Mouse (Mus musculus) limb, embryonic 14.5 days (tissue): ENCODE data around the gene 4930503B20Rik. TPM values are rescaled to one million over a fixed set of nuclear protein-coding genes. Genes with fewer than 3 reads are reported as not detected.

Experiments
- ATAC-seq: fragments of 200-750 bp; cut with Nextera tagmentation; 2 replicates; pipeline ENCODE4 v1.8.0; 2017; ENCODE audit warnings: low read depth, moderate number of reproducible peaks, moderate TSS enrichment; ENCODE audit not compliant: low FRiP score
- DNase-seq: peaks from one replicate; pipeline ENCODE4 v3.0.0-alpha.2; 2015; ENCODE audit warnings: low spot score
- H3K27ac ChIP-seq: fragments of 300-500 bp; sonication (generic); replicated peaks from 2 replicates; pipeline ENCODE4 v1.5.1; 2014; ENCODE audit warnings: low read depth, mild to moderate bottlenecking, low read length, moderate library complexity, mixed read lengths
- H3K27me3 ChIP-seq: fragments of 300-500 bp; sonication (generic); 2 replicates; pipeline ENCODE4 v1.6.1; 2014; ENCODE audit warnings: low read length, mixed read lengths; ENCODE audit not compliant: control insufficient read depth, insufficient read depth
- H3K36me3 ChIP-seq: fragments of 300-500 bp; sonication (generic); 2 replicates; pipeline ENCODE4 v1.6.1; 2014; ENCODE audit warnings: mild to moderate bottlenecking, low read length, moderate library complexity, mixed read lengths; ENCODE audit not compliant: control insufficient read depth, insufficient read depth
- H3K4me1 ChIP-seq: fragments of 300-500 bp; sonication (generic); 2 replicates; pipeline ENCODE4 v1.6.1; 2014; ENCODE audit warnings: antibody characterized with exemption, low read length, mixed read lengths; ENCODE audit not compliant: control insufficient read depth, insufficient read depth
- H3K4me2 ChIP-seq: fragments of 300-500 bp; sonication (generic); replicated peaks from 2 replicates; pipeline ENCODE4 v1.6.1; 2014; ENCODE audit warnings: low read depth, mild to moderate bottlenecking, low read length, moderate library complexity; ENCODE audit not compliant: severe bottlenecking
- H3K4me3 ChIP-seq: fragments of 300-500 bp; sonication (generic); replicated peaks from 2 replicates; pipeline ENCODE4 v1.5.1; 2014; ENCODE audit warnings: low read length
- H3K9ac ChIP-seq: fragments of 300-500 bp; sonication (generic); 2 replicates; pipeline ENCODE4 v1.6.1; 2014; ENCODE audit warnings: mild to moderate bottlenecking, low read depth, low read length, moderate library complexity; ENCODE audit not compliant: severe bottlenecking
- H3K9me3 ChIP-seq: fragments of 300-500 bp; sonication (generic); 2 replicates; pipeline ENCODE4 v1.6.1; 2016; ENCODE audit warnings: low read length; ENCODE audit not compliant: control insufficient read depth
- POLR2A ChIP-seq: fragments of 200-500 bp; IDR thresholded peaks from 2 replicates; pipeline ENCODE4 v1.8.0; 2012; ENCODE audit warnings: inconsistent platforms, mild to moderate bottlenecking, moderate library complexity, borderline replicate concordance; ENCODE audit not compliant: insufficient read depth, insufficient read length; ENCODE audit errors: extremely low read depth
- WGBS: fragments of 180-500 bp; shearing (Covaris S2); extraction: QIAGEN DNeasy Blood & Tissue Kit; methylation state at CpG from one replicate; pipeline ENCODE4 v1.1.7; 2014; 5-methylcytosine and 5-hydroxymethylcytosine counted together
- polyA plus RNA-seq, 2 experiments: library from polyadenylated mRNA; depleted of rRNA in 1 of 2; stranded (reverse) in 1 of 2; unstranded in 1 of 2; fragments of >200 nt; fragmentation: Nextera tagmentation in 1 of 2; extraction: Ambion mirVana in 1 of 2; gene quantifications; 2 replicates each; pipeline versions ENCODE4 v1.2.1 to v1.2.3; 2012 to 2014

The 4930503B20Rik gene
- polyA plus RNA-seq, 2 experiments, result 0.09 TPM; not detected in 1

GRCm38 (mm10) chr3:146686428-146686827, 35.3 kb upstream of the 4930503B20Rik start:
- ATAC-seq, result no peak
- 96% methylated on average over 8 of the region's 8 CpGs for WGBS
- TF ChIP-seq POLR2A, result no peak

DNA sequence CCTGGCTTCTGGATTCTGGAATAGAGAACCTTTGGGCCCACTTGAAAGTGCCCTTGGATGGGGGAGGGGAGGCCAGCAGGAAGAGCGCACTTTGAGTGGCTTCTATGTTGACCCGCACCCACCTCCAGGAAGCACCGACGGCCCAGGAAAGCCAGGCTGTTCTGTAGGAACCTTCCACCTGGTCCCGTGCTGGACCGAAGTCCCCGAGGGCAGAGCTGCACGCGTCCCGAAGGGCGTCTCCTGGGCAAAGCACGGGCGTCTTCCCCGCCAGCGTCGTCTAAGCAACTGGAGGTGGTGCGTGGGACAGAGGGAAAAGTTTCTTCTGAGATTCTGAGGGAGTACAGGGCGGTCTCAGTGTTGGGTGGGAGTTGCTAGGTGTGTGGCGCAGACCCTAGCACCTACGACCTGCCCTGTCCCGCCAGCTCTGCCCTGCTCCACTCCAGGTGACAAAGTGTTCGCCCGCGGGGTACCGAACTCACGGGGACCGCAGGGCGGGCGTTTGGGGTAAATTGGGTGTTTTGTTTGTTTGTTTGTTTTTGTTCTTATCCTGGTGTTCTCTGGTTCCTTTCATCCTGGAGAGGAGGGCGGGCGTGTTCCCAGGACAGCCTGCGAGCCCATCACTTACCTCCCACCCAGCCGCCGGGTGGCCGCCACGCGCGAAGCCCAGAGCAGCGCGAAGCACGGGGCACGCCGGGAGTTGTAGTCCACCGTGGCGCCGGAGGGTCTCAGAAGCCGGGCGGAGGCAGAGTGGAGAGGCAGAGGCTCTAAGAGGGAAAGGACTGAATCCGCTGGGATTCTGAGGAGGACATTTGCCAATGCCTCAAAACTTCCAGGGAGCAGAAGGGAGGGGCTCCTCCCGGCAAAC, 33.9 kb upstream of the 4930503B20Rik start, which contains the start of gene Samd13:
TSS of gene Samd13 (minus strand) at position 782 of the 865 bp plus-strand sequence.
- Histone ChIP-seq H3K9me3 (no peaks in the 10 kb centered on the region), H3K4me3 (peak within 1 kb of the TSS; percentile 53), H3K36me3 (no peaks in the 10 kb centered on the region), H3K27me3 (no peaks in the 10 kb centered on the region), H3K4me2 (peak within 1 kb of the TSS; percentile 94), H3K9ac (peak within 1 kb of the TSS; percentile 64), H3K4me1 (peaks cover 14% of the 10 kb centered on the region), H3K27ac (0 out of 2 replicates have a peak within 1 kb of the TSS, but pooled peaks have one; percentile 52)
- peak; percentile 75 for DNase-seq
- ATAC-seq, result peak; percentile 91
- 0 out of 2 replicates have a peak, but pooled peaks have one; percentile 31 for TF ChIP-seq POLR2A
- 1% methylated on average over 50 of the region's 50 CpGs for WGBS

More at GRCm38 (mm10) chr3:146686428-146686827, 35.3 kb upstream of the 4930503B20Rik start:
- H3K36me3 ChIP-seq, result no peaks in the 10 kb centered on the region
- no peak overlapping the region for H3K9ac ChIP-seq
- H3K27me3 ChIP-seq, result no peaks in the 10 kb centered on the region
- H3K4me1 ChIP-seq, result peaks cover 14% of the 10 kb centered on the region
- no peak overlapping the region for H3K27ac ChIP-seq
- no peaks in the 10 kb centered on the region for H3K9me3 ChIP-seq
- DNase-seq, result no peak
- H3K4me2 ChIP-seq, result no peak overlapping the region
- no peak overlapping the region for H3K4me3 ChIP-seq

GRCm38 (mm10) chr3:146683095-146683494, 32.0 kb upstream of the 4930503B20Rik start:
- no peak overlapping the region for H3K4me3 ChIP-seq
- peaks cover 14% of the 10 kb centered on the region for H3K4me1 ChIP-seq
- TF ChIP-seq POLR2A, result no peak
- 70% methylated on average over 2 of the region's 2 CpGs for whole genome bisulfite sequencing
- H3K27me3 ChIP-seq, result no peaks in the 10 kb centered on the region
- H3K27ac ChIP-seq, result peak overlapping the region; percentile 44; the same call in 1 of the 2 replicates
- DNase-seq (no peak), ATAC-seq (no peak)
- peak overlapping the region; percentile 49; the same call in 1 of the 2 replicates for H3K4me2 ChIP-seq
- H3K9me3 ChIP-seq, result no peaks in the 10 kb centered on the region
- no peaks in the 10 kb centered on the region for H3K36me3 ChIP-seq
- 0 out of 2 replicates have a peak overlapping the region, but pooled peaks have one; percentile 36 for H3K9ac ChIP-seq

DNA sequence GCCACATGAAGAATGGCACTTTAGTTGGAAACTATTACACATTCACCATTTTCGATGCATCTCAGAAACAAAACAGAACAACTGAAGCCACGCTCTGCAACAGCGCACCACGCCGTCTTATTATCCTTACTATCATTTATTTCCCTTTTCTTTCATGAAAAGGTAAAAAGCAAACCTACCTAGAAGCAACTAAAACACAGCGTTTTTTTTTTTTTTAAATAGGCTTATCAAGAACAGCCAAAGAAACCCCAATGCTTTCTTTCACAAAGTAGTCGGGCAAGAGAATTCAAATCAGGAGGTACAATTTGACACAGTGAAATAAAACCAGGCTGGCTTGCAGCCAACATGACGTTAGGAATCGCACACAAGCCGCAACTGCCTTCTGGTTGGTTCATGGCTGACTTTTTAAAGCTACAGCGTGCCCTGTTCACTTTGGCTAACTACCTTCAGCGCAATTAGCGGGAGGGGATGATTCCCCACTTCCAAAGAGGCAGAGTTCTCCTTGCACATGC, 31.1 kb upstream of the 4930503B20Rik start:
- H3K4me1 ChIP-seq, result peaks cover 14% of the 10 kb centered on the region
- peak overlapping the region; percentile 18 for H3K4me3 ChIP-seq
- 33% methylated on average over 13 of the region's 13 CpGs for WGBS
- peak overlapping the region; percentile 49 for H3K4me2 ChIP-seq
- H3K9ac ChIP-seq, result peak overlapping the region; percentile 36
- no peaks in the 10 kb centered on the region for H3K9me3 ChIP-seq
- H3K36me3 ChIP-seq, result no peaks in the 10 kb centered on the region
- H3K27me3 ChIP-seq, result no peaks in the 10 kb centered on the region
- no peak for TF ChIP-seq POLR2A
- peak; percentile 88 for DNase-seq
- ATAC-seq, result peak; percentile 51; the same call in 1 of the 2 replicates
- peak overlapping the region; percentile 44 for H3K27ac ChIP-seq

- no peaks in the 10 kb centered on the region for H3K9me3 ChIP-seq
- H3K4me3 ChIP-seq, result no peak overlapping the region
- no peak for ATAC-seq
Measured at GRCm38 (mm10) chr3:146681696-146682095, 30.6 kb upstream of the 4930503B20Rik start.

More at GRCm38 (mm10) chr3:146681696-146682095, 30.6 kb upstream of the 4930503B20Rik start:
- Histone ChIP-seq H3K9ac (no peak overlapping the region), H3K27ac (peak overlapping the region; percentile 44; the same call in 1 of the 2 replicates), H3K4me1 (peaks cover 14% of the 10 kb centered on the region), H3K27me3 (no peaks in the 10 kb centered on the region), H3K4me2 (peak overlapping the region; percentile 49), H3K36me3 (no peaks in the 10 kb centered on the region)
- DNase-seq, result no peak
- WGBS, result 61% methylated on average over 8 of the region's 8 CpGs
- no peak for TF ChIP-seq POLR2A
